Mouse (Mus musculus): ENCODE measurements around the gene Vmn1r195. TPM values are rescaled to one million over a fixed set of nuclear protein-coding genes. Genes with fewer than 3 reads are reported as not detected.

The Vmn1r195 gene
- polyA plus RNA-seq, 1 experiment from 2014 or later = not detected

Other genes with a start within 250 kb of the Vmn1r195 start
- gene Hist1h2ah, start 235.0 kb upstream of the Vmn1r195 start, polyA plus RNA-seq (2016; fragmentation: Nextera tagmentation; extraction: Ambion mirVana) = 3.7 and 5.0 TPM in 2 replicates
- gene Hist1h2bk, start 234.7 kb upstream of the Vmn1r195 start, polyA plus RNA-seq (2016; fragmentation: Nextera tagmentation; extraction: Ambion mirVana) = 2.3 and 3.6 TPM in 2 replicates
- 10.4 and 12.2 TPM in 2 replicates for gene Hist1h4i, start 229.2 kb upstream of the Vmn1r195 start, polyA plus RNA-seq (2016; fragmentation: Nextera tagmentation; extraction: Ambion mirVana)
- 11.6 and 14.5 TPM in 2 replicates for gene Hist1h2ag, start 227.6 kb upstream of the Vmn1r195 start, polyA plus RNA-seq (2016; fragmentation: Nextera tagmentation; extraction: Ambion mirVana)
- gene Hist1h2bj, start 227.3 kb upstream of the Vmn1r195 start, polyA plus RNA-seq (2016; fragmentation: Nextera tagmentation; extraction: Ambion mirVana) = 3.4 and 6.2 TPM in 2 replicates
- not detected in 2 replicates for gene Vmn1r188, start 186.1 kb upstream of the Vmn1r195 start, polyA plus RNA-seq (2016; fragmentation: Nextera tagmentation; extraction: Ambion mirVana)
- not detected in 2 replicates for gene Vmn1r189, start 164.7 kb upstream of the Vmn1r195 start, polyA plus RNA-seq (2016; fragmentation: Nextera tagmentation; extraction: Ambion mirVana)
- not detected in 2 replicates for gene Vmn1r191, start 86.6 kb upstream of the Vmn1r195 start, polyA plus RNA-seq (2016; fragmentation: Nextera tagmentation; extraction: Ambion mirVana)
- not detected in 2 replicates for gene Vmn1r192, start 79.4 kb upstream of the Vmn1r195 start, polyA plus RNA-seq (2016; fragmentation: Nextera tagmentation; extraction: Ambion mirVana)
- not detected in 2 replicates for gene Vmn1r193, start 47.4 kb upstream of the Vmn1r195 start, polyA plus RNA-seq (2016; fragmentation: Nextera tagmentation; extraction: Ambion mirVana)
- gene Vmn1r194, start 26.3 kb upstream of the Vmn1r195 start, polyA plus RNA-seq (2016; fragmentation: Nextera tagmentation; extraction: Ambion mirVana) = not detected in 2 replicates
- gene Vmn1r196, start 19.4 kb downstream of the Vmn1r195 start, polyA plus RNA-seq (2016; fragmentation: Nextera tagmentation; extraction: Ambion mirVana) = not detected in 2 replicates
- not detected in 2 replicates for gene Vmn1r197, start 54.1 kb downstream of the Vmn1r195 start, polyA plus RNA-seq (2016; fragmentation: Nextera tagmentation; extraction: Ambion mirVana)
- gene Vmn1r198, start 79.8 kb downstream of the Vmn1r195 start, polyA plus RNA-seq (2016; fragmentation: Nextera tagmentation; extraction: Ambion mirVana) = not detected in 2 replicates
- not detected in 2 replicates for gene Vmn1r199, start 109.3 kb downstream of the Vmn1r195 start, polyA plus RNA-seq (2016; fragmentation: Nextera tagmentation; extraction: Ambion mirVana)
- gene Vmn1r200, start 119.9 kb downstream of the Vmn1r195 start, polyA plus RNA-seq (2016; fragmentation: Nextera tagmentation; extraction: Ambion mirVana) = not detected in 2 replicates
- gene Vmn1r201, start 201.4 kb downstream of the Vmn1r195 start, polyA plus RNA-seq (2016; fragmentation: Nextera tagmentation; extraction: Ambion mirVana) = not detected in 2 replicates
- not detected in 2 replicates for gene Vmn1r202, start 234.9 kb downstream of the Vmn1r195 start, polyA plus RNA-seq (2016; fragmentation: Nextera tagmentation; extraction: Ambion mirVana)
- gene Vmn1r203, start 247.6 kb downstream of the Vmn1r195 start, polyA plus RNA-seq (2016; fragmentation: Nextera tagmentation; extraction: Ambion mirVana) = not detected in 2 replicates

Data from heart, embryonic 12.5 days (tissue).